Mouse (Mus musculus) hindbrain, embryonic 10.5 days (tissue): ENCODE measurements at regions not wholly inside any gene's neighbourhood (a gene's known extent, or its start where the extent isn't known, plus 50 kb on each side); places are given as distances from the start of the nearest gene placed in this dataset.

Experiments
- DNase-seq: peaks from one replicate; pipeline ENCODE4 v3.0.0-alpha.2; 2017; ENCODE audit warnings: low spot score
- H3K27ac ChIP-seq: fragments of 300-500 bp; sonication (generic); 2 replicates; pipeline ENCODE4 v1.5.1; 2016; ENCODE audit warnings: mild to moderate bottlenecking, moderate library complexity
- H3K27me3 ChIP-seq: fragments of 300-500 bp; sonication (generic); 2 replicates; pipeline ENCODE4 v1.6.1; 2016; ENCODE audit warnings: mild to moderate bottlenecking; ENCODE audit not compliant: poor library complexity, insufficient read depth, severe bottlenecking
- H3K36me3 ChIP-seq: fragments of 300-500 bp; sonication (generic); 2 replicates; pipeline ENCODE4 v1.6.1; 2016; ENCODE audit warnings: mild to moderate bottlenecking, moderate library complexity
- H3K4me1 ChIP-seq: fragments of 300-500 bp; sonication (generic); replicated peaks from 2 replicates; pipeline ENCODE4 v1.6.1; 2016; ENCODE audit warnings: mild to moderate bottlenecking
- H3K4me3 ChIP-seq: fragments of 300-500 bp; sonication (generic); 2 replicates; pipeline ENCODE4 v1.5.1; 2016; ENCODE audit warnings: mild to moderate bottlenecking, moderate library complexity
- H3K9me3 ChIP-seq: fragments of 300-500 bp; sonication (generic); 2 replicates; pipeline ENCODE4 v1.6.1; 2016; ENCODE audit warnings: mild to moderate bottlenecking, moderate library complexity
- WGBS: fragments of 180-500 bp; shearing (Covaris S2); methylation state at CpG from one replicate; pipeline ENCODE4 v1.1.7; 2016; 5-methylcytosine and 5-hydroxymethylcytosine counted together

DNA sequence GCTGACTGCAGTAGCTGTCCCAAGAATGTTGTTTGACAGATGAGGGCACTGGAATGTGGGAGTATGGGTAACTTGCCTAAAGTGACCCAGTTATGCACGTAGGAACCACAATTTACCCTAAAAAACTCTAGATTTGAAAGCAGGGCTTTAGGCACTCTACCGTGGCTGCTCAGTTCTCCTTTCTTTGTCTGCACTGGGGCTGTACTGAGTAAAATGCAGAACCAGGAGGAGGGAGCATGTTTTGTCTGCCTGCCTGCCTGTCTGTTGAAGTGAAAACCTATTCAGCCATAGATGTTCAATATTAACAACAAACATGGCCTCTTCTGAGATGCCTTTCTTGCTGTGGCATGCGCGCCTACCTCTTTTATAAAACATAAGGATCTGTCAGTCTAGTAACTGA lies 77.5 kb downstream of the Csl start:
- peak overlapping the region; percentile 68 for H3K27ac ChIP-seq
- WGBS: 49% methylated on average over 4 of the region's 4 CpGs
- H3K9me3 ChIP-seq: no peaks in the 10 kb centered on the region
- H3K27me3 ChIP-seq: no peaks in the 10 kb centered on the region
- H3K4me1 ChIP-seq: peaks cover 27% of the 10 kb centered on the region
- no peak overlapping the region for H3K4me3 ChIP-seq
- no peaks in the 10 kb centered on the region for H3K36me3 ChIP-seq
- DNase-seq: no peak

DNA sequence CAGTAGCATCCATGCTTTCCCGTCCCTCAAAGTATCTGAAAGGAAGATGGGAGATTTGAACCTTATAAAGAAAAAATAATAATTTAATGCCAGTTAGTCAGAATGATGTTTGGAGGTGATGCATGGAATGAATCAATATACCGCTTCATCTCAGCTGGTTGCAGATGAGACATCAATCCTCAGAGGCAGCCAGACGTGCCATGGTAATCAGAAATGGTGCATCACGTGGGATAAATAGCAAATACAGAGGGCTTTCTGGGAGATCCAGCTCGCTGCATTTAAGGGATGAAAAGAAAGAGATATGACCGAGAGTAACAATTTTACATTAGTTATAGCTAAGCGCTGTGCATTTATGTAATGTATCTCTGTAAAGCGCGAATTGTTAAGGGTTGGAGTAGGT lies 77.1 kb downstream of the Csl start:
- H3K36me3 ChIP-seq: no peaks in the 10 kb centered on the region
- WGBS: 81% methylated on average over 9 of the region's 9 CpGs
- peaks cover 27% of the 10 kb centered on the region for H3K4me1 ChIP-seq
- H3K9me3 ChIP-seq: no peaks in the 10 kb centered on the region
- no peak overlapping the region for H3K4me3 ChIP-seq
- DNase-seq: no peak
- H3K27me3 ChIP-seq: no peaks in the 10 kb centered on the region
- no peak overlapping the region for H3K27ac ChIP-seq

DNA sequence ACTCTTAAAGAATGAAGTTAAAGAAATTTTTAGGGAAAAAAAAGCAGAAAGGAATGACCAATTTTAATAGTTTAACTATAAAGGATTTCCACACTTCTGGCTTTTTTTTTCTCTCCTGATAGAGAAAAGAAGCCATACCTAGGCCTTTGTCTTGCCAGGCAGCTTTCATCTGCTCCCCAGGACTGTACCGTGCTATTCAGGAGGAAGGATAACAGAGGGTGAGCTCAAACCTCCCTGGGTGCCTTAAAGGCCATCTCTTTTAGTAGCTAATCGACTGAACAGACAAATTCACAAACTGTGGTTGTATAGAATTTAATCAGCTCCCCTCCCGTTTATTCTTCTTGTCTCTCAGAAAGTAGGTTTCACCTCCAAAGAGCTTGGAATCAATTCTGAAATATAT lies 76.1 kb downstream of the Csl start:
- no peaks in the 10 kb centered on the region for H3K9me3 ChIP-seq
- H3K27ac ChIP-seq: no peak overlapping the region
- no peaks in the 10 kb centered on the region for H3K27me3 ChIP-seq
- H3K4me3 ChIP-seq: no peak overlapping the region
- H3K4me1 ChIP-seq: peaks cover 27% of the 10 kb centered on the region
- WGBS: 21% methylated on average over 3 of the region's 3 CpGs
- DNase-seq: no peak
- H3K36me3 ChIP-seq: no peaks in the 10 kb centered on the region

DNA sequence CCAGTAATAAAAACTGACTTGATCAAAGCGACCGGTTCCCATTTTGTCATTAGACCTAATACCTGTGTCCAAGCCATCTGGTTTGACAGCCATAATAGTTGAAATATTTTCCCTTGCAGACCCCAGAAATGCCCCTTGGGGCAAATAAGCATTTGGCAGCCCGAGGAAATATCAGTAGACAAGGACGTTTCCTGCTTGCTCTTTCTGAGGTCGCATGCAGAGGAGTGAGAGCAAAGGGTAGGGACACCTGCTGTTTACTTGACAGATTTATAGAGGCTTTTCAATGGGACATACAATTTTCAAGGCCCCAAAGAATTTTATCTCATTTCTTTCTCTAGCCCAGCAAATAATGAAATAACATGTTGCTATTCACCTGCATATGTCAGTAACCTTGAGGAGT lies 73.5 kb downstream of the Csl start:
- DNase-seq: peak; percentile 9
- no peaks in the 10 kb centered on the region for H3K36me3 ChIP-seq
- H3K4me1 ChIP-seq: peaks cover 27% of the 10 kb centered on the region
- H3K4me3 ChIP-seq: no peak overlapping the region
- H3K27ac ChIP-seq: no peak overlapping the region
- WGBS: 42% methylated on average over 5 of the region's 5 CpGs
- H3K9me3 ChIP-seq: no peaks in the 10 kb centered on the region
- H3K27me3 ChIP-seq: no peaks in the 10 kb centered on the region

DNA sequence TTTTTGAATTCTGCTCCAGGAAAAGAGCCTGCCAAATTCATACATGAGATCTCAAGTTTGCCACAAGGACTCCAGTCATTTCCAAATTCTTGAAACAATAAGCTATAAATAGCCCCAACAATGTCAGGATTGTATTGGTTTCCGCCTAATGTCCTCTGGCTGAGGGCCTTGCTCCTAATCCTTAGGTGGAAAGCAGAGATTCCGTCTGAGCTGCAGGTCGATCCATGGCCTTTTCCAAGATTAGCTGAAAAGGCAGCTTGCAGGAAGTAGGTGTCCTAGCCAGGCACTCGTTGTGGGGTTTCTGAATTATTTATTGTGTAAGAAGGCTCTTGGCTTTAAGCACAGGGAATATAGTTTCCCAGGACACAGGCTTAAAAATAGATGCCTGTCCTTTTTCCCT lies 72.4 kb downstream of the Csl start:
- no peak overlapping the region for H3K4me3 ChIP-seq
- H3K27me3 ChIP-seq: no peaks in the 10 kb centered on the region
- H3K27ac ChIP-seq: no peak overlapping the region
- WGBS: 76% methylated on average over 4 of the region's 4 CpGs
- H3K4me1 ChIP-seq: peaks cover 21% of the 10 kb centered on the region
- no peak for DNase-seq
- no peaks in the 10 kb centered on the region for H3K9me3 ChIP-seq
- no peaks in the 10 kb centered on the region for H3K36me3 ChIP-seq

DNA sequence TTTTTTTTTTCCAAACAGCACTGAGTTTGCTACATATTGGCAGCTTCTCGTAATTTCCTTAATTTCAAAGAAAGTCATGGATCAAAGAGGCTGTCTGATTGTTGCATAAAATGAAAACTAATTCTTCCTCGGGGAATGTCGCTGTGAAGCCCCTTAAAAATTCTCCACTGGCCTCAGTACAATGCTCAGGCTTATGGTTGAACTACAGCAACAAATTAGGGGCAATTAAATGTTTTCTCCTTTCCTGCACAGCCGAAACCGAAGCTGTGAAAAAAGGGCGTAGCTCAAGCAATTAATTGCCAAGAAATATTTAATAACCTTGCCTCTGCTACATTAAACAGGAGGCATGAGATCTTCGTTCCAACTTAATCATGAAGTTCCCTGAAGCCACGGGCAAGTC lies 61.8 kb downstream of the Csl start:
- no peak overlapping the region for H3K27ac ChIP-seq
- no peaks in the 10 kb centered on the region for H3K27me3 ChIP-seq
- H3K9me3 ChIP-seq: no peaks in the 10 kb centered on the region
- WGBS: 86% methylated on average over 8 of the region's 8 CpGs
- H3K4me3 ChIP-seq: no peak overlapping the region
- no peaks in the 10 kb centered on the region for H3K36me3 ChIP-seq
- no peak for DNase-seq
- H3K4me1 ChIP-seq: no peaks in the 10 kb centered on the region

DNA sequence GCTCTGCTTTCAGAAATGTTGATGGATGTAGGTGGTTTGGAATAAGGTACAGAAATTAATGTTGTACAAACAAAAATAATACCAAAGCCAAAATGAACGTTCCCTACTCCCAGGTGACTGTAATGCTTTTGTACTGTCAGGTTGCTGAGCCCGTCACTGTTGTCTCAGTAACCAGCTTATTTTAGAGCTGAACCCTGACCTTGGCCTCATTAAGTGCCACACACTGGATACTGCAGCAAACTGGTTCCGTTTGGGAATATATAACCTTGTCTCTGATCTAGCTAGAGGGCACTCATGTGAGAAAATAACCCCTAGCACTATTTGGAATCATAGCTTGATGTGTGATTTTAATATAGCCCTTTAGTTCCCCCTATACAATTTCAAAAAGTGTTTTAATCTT lies 60.0 kb downstream of the Csl start:
- DNase-seq: no peak
- WGBS: 40% methylated on average over 3 of the region's 3 CpGs
- H3K9me3 ChIP-seq: no peaks in the 10 kb centered on the region
- H3K36me3 ChIP-seq: no peaks in the 10 kb centered on the region
- H3K4me3 ChIP-seq: no peak overlapping the region
- H3K27me3 ChIP-seq: no peaks in the 10 kb centered on the region
- H3K27ac ChIP-seq: no peak overlapping the region
- no peaks in the 10 kb centered on the region for H3K4me1 ChIP-seq

DNA sequence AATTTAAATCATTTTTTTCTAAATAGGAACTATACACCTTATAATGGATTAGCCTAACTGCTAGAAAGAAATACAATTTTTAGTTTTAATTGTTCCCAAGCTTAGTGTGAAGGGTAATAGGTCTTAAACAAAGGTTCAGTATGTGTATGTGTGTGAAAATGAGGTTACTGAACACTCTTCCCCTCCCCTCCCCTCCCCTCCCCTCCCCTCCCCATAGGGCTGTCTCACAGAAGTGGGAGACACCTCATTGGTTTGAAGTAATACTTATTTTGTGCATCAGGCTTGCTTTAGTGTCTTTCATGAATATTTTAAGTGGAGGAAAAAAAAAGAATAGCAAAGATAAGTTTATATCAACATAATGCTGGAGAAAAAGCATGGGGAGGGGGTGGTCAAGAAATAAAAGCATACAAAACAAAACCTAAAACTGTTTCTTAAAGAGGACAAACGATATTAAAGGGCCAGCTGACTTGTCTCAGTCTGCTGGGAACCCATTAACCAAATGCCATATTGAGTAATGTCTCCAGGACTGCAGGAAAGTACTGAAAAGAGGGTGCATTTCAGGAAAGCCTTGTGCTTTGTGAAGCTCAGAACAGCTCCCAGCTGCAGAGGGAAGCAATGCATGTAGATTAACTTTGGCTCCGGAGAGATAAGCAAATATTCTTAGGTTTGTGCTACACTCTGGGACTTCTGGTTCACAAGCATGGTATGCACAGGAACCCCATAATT lies 59.2 kb downstream of the Csl start:
- H3K27ac ChIP-seq: no peak overlapping the region
- WGBS: 74% methylated on average over 2 of the region's 2 CpGs
- no peaks in the 10 kb centered on the region for H3K36me3 ChIP-seq
- DNase-seq: no peak
- no peaks in the 10 kb centered on the region for H3K27me3 ChIP-seq
- no peaks in the 10 kb centered on the region for H3K9me3 ChIP-seq
- no peaks in the 10 kb centered on the region for H3K4me1 ChIP-seq
- H3K4me3 ChIP-seq: no peak overlapping the region
